In genomic region chr3:49946845-49947244, GRCm38 (mm10) we compare ENCODE assay signal across 11 mouse cellular contexts.
DNase-seq lines count a peak whose midpoint lies in the region; ATAC-seq lines count a peak whose summit lies in the region.
"Had no signal": no experiment of that assay in that cellular context is flagged by ENCODE, and none has a peak within 500 bp of the region (broad histone marks: within the 10 kb centered on the region; RNA-seq: fewer than 3 reads in every experiment).

No protein-coding gene starts in this region.

- H3K9me3 ChIP-seq in lung, embryonic 15.5 days: no peaks in the 10 kb centered on the region

- no peaks in the 10 kb centered on the region for H3K27me3 ChIP-seq in lung, embryonic 15.5 days

- H3K4me3 ChIP-seq in lung, embryonic 15.5 days: no peak overlapping the region
- H3K4me3 ChIP-seq: heart, adult 2 months had no signal

- DNase-seq in adrenal gland, postnatal 10 days: peak; percentile 2
- no peak for DNase-seq in adrenal gland, adult 8-10 months
- peak; percentile 88 for DNase-seq in 3T3-L1 (ENCODE audit: low read depth, low spot score)
- peak; percentile 18 for DNase-seq in kidney, adult 11 months
- no peak for DNase-seq in left cerebral cortex, postnatal 4 days
- DNase-seq: adrenal gland, postnatal 14 days had no signal

- ATAC-seq in lung, embryonic 15.5 days (ENCODE audit: borderline replicate concordance, extremely low read depth, low FRiP score, low TSS enrichment): peak; percentile 84
- ATAC-seq in cerebellum, adult (ENCODE audit: insufficient number of reproducible peaks, low FRiP score, low TSS enrichment): no peak
- no peak for ATAC-seq in activated CD4-positive, CD25-positive, alpha-beta regulatory T cell, adult 4 months
- ATAC-seq: inflammation-experienced regulatory T-cells, adult 6 months had no signal

- intact Hi-C loops in left cerebral cortex, postnatal 4 days (cut with DNase I): no loop called here

- H3K36me3 ChIP-seq in lung, embryonic 15.5 days: no peaks in the 10 kb centered on the region

- 10% methylated on average over 2 of the region's 2 CpGs for WGBS in lung, embryonic 15.5 days

- H3K4me1 ChIP-seq in lung, embryonic 15.5 days: peaks cover 8% of the 10 kb centered on the region

- H3K4me2 ChIP-seq in lung, embryonic 15.5 days: no peak overlapping the region

- no peak overlapping the region for H3K9ac ChIP-seq in lung, embryonic 15.5 days

- H3K27ac ChIP-seq in lung, embryonic 15.5 days: no peak overlapping the region
- H3K27ac ChIP-seq: heart, adult 2 months had no signal

Comparison
In these comparisons a context has a peak if more than half of its experiments do, and no peak if none do; other contexts are left out.
1. DNase-seq: peak in adrenal gland, postnatal 10 days (single experiment), 3T3-L1 (single experiment) and kidney, adult 11 months (single experiment); none in adrenal gland, adult 8-10 months (single experiment) and left cerebral cortex, postnatal 4 days (single experiment).